Mouse (Mus musculus): ENCODE data around the gene Aox2.

DNA sequence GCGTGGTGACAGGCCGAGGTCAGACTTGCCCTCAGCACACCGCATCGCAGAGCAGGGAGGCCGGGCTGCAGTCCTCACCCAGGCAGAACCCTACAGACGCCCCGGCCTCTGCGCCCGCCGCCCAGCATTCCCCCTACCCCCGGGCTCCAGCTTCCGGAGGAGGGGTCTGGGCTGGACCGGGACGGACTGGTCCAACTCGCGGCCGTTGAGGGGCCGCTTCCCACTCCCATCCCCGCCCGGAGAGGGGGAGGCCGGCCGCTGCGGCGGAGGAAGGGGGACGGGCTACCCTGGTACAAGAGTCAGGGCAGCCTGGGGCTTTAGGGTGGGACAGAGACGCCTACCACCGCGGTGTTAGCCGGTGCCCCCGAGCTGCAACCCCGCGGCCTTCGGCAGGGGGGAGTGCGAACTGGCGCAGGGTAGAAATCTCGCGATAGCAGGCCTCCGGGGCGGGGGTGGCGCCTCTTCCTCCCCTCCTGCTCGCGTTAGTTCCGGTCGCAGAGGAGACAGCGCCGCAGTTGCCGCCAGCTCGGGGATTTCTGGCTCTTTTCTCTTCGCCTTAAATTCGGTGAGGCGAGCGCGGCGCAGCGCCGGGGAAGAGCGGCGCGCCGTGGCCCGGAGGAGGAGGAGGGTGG, 114.6 kb downstream of the Aox2 start, which contains the start of gene Bzw1:
- TF ChIP-seq CTCF (IDR thresholded peaks at IDR 0.05; ENCODE audit: extremely low read depth, insufficient read depth, insufficient read length, insufficient replicate concordance) (no peak), POLR2A (IDR thresholded peaks at IDR 0.05; ENCODE audit: low read depth, low read length) (peak; percentile 82)
